Mouse (Mus musculus): ENCODE measurements around the gene Frs3. TPM values are rescaled to one million over a fixed set of nuclear protein-coding genes. Genes with fewer than 3 reads are reported as not detected.

Gene Frs3
- polyA plus RNA-seq, 1 experiment from 2014 or later: 5.1 TPM

GRCm38 (mm10) chr17:47748791-47749553 lies 60.1 kb downstream of the Frs3 start:
- peak; percentile 90 for ATAC-seq (ENCODE audit: low read depth)
- no peaks in the 10 kb centered on the region for H3K36me3 ChIP-seq (ENCODE audit: control insufficient read depth, insufficient read depth, low read length)
- no peak overlapping the region for H3K4me2 ChIP-seq (ENCODE audit: low read depth, low read length)
- H3K27ac ChIP-seq (ENCODE audit: low read length): peak overlapping the region; percentile 25
- no peak overlapping the region for H3K4me3 ChIP-seq (ENCODE audit: low read length)
- WGBS: 40% methylated on average over 14 of the region's 14 CpGs
- H3K4me1 ChIP-seq (replicated peaks; ENCODE audit: control insufficient read depth, insufficient read depth, low read length): peaks cover 17% of the 10 kb centered on the region
- H3K9me3 ChIP-seq (ENCODE audit: control insufficient read depth, low read length): peaks cover 8% of the 10 kb centered on the region; the same call in 1 of the 2 replicates
- H3K27me3 ChIP-seq (ENCODE audit: control insufficient read depth, insufficient read depth, low read depth, low read length): no peaks in the 10 kb centered on the region
- 0 out of 2 replicates have a peak overlapping the region, but pooled peaks have one; percentile 20 for H3K9ac ChIP-seq (ENCODE audit: low read length)

- Histone ChIP-seq H3K9ac (ENCODE audit: low read length) (no peak overlapping the region), H3K9me3 (ENCODE audit: control insufficient read depth, low read length) (peaks cover 7% of the 10 kb centered on the region; the same call in 1 of the 2 replicates), H3K4me2 (ENCODE audit: low read depth, low read length) (no peak overlapping the region), H3K4me3 (ENCODE audit: low read length) (no peak overlapping the region), H3K4me1 (replicated peaks; ENCODE audit: control insufficient read depth, insufficient read depth, low read length) (peaks cover 20% of the 10 kb centered on the region), H3K36me3 (ENCODE audit: control insufficient read depth, insufficient read depth, low read length) (no peaks in the 10 kb centered on the region), H3K27me3 (ENCODE audit: control insufficient read depth, insufficient read depth, low read depth, low read length) (no peaks in the 10 kb centered on the region), H3K27ac (ENCODE audit: low read length) (peak overlapping the region; percentile 25; the same call in 1 of the 2 replicates)
- WGBS: 79% methylated on average over 3 of the region's 3 CpGs
- no peak for ATAC-seq (ENCODE audit: low read depth)
These were observed 60.8 kb downstream of the Frs3 start for GRCm38 (mm10) chr17:47749626-47750025.

DNA sequence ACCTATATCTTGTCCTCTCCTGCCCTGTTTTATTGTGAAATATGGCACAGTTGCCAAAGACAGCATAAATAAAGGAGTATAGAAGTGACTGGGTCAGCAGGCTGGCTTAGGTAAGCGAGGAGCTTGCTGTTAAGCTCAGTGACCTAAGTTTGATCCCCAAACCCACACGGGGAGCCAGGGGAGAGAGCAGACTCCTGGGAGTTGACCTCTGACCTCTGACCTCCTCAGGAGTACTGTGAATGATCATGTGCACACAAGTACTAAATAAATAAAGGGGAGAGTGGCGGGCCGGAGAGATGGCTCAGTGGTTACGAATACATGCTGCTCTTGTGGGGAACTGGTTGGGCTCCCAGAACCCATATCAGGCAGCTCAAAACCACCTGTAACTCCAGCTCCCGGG lies 61.3 kb downstream of the Frs3 start:
- Histone ChIP-seq H3K9ac (ENCODE audit: low read length) (no peak overlapping the region), H3K27ac (ENCODE audit: low read length) (no peak overlapping the region), H3K4me1 (replicated peaks; ENCODE audit: control insufficient read depth, insufficient read depth, low read length) (peaks cover 20% of the 10 kb centered on the region), H3K27me3 (ENCODE audit: control insufficient read depth, insufficient read depth, low read depth, low read length) (no peaks in the 10 kb centered on the region), H3K9me3 (ENCODE audit: control insufficient read depth, low read length) (0 out of 2 replicates have a peak, but pooled peaks cover 3% of the 10 kb centered on the region), H3K36me3 (ENCODE audit: control insufficient read depth, insufficient read depth, low read length) (no peaks in the 10 kb centered on the region), H3K4me3 (ENCODE audit: low read length) (no peak overlapping the region), H3K4me2 (ENCODE audit: low read depth, low read length) (no peak overlapping the region)
- no peak for ATAC-seq (ENCODE audit: low read depth)
- WGBS: 51% methylated on average over 6 of the region's 6 CpGs

DNA sequence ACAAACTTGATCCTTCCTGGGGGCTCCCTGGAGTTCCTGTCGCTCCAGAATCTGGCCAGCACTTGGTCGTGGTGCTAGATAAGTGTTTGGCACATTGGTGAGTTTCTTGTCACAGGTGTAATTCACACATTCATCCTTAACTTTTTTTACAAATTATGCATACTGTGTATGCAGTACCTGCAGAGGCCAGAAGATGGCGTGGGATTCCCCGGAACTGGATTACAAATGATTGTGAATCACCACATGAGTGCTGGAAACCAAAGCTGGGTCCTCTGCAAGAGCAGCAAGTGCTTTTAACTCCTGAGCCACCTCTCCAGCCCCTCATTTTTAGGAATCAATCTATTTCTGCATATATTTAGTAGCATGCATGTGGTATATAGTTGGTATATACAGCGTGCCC lies 63.0 kb downstream of the Frs3 start:
- Histone ChIP-seq H3K4me2 (ENCODE audit: low read depth, low read length) (no peak overlapping the region), H3K4me3 (ENCODE audit: low read length) (no peak overlapping the region), H3K27me3 (ENCODE audit: control insufficient read depth, insufficient read depth, low read depth, low read length) (no peaks in the 10 kb centered on the region), H3K27ac (ENCODE audit: low read length) (no peak overlapping the region), H3K36me3 (ENCODE audit: control insufficient read depth, insufficient read depth, low read length) (no peaks in the 10 kb centered on the region), H3K9me3 (ENCODE audit: control insufficient read depth, low read length) (0 out of 2 replicates have a peak, but pooled peaks cover 3% of the 10 kb centered on the region), H3K9ac (ENCODE audit: low read length) (no peak overlapping the region), H3K4me1 (replicated peaks; ENCODE audit: control insufficient read depth, insufficient read depth, low read length) (peaks cover 20% of the 10 kb centered on the region)
- WGBS: 64% methylated on average over 5 of the region's 5 CpGs
- no peak for ATAC-seq (ENCODE audit: low read depth)

DNA sequence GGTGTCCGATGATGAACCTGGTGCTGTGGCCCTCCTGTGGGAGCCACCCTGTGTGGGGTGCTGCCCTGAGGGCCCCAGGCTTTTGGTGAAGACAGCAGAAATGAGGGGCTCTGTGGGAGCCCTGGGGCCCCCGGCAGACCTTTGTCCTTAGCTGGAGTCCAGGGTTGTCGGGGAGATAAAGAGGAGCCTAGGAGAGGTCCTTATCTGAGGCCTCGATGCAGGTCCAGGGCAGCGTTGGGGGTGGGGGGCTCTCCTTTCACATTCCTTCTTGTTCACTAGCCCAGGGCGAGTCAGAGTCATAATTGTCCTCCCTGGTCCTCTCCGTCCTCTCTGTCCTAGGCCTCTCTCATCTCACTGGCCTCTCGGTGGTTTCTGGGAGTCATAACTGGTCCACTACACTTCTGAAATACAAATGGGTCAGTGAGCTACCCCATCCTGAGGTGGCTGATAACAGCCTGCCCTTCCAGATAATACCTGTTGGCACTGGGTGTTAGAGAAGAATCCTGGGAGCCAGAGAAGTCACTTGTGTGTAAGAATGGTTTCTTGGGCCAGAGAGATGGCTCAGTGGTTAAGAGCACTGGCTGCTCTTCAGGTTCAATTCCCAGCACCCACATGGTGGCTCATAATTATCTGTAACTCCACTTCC lies 64.4 kb downstream of the Frs3 start:
- Histone ChIP-seq H3K9me3 (ENCODE audit: control insufficient read depth, low read length) (0 out of 2 replicates have a peak, but pooled peaks cover 3% of the 10 kb centered on the region), H3K27ac (ENCODE audit: low read length) (no peak overlapping the region), H3K4me2 (ENCODE audit: low read depth, low read length) (no peak overlapping the region), H3K27me3 (ENCODE audit: control insufficient read depth, insufficient read depth, low read depth, low read length) (no peaks in the 10 kb centered on the region), H3K9ac (ENCODE audit: low read length) (no peak overlapping the region), H3K36me3 (ENCODE audit: control insufficient read depth, insufficient read depth, low read length) (no peaks in the 10 kb centered on the region), H3K4me3 (ENCODE audit: low read length) (no peak overlapping the region), H3K4me1 (replicated peaks; ENCODE audit: control insufficient read depth, insufficient read depth, low read length) (peaks cover 17% of the 10 kb centered on the region)
- ATAC-seq (ENCODE audit: low read depth): no peak
- WGBS: 46% methylated on average over 8 of the region's 8 CpGs

Other genes with a start within 250 kb of the Frs3 start
- gene Taf8, start 186.7 kb upstream of the Frs3 start, polyA plus RNA-seq (2015; fragmentation: Nextera tagmentation; extraction: Ambion mirVana): 30.5 and 30.9 TPM in 2 replicates
- 258 and 277 TPM in 2 replicates for gene Ccnd3, start 184.0 kb upstream of the Frs3 start, polyA plus RNA-seq (2015; fragmentation: Nextera tagmentation; extraction: Ambion mirVana)
- gene Bysl, start 77.5 kb upstream of the Frs3 start, polyA plus RNA-seq (2015; fragmentation: Nextera tagmentation; extraction: Ambion mirVana): 17.0 and 19.4 TPM in 2 replicates
- 50.1 and 51.6 TPM in 2 replicates for gene Med20, start 77.4 kb upstream of the Frs3 start, polyA plus RNA-seq (2015; fragmentation: Nextera tagmentation; extraction: Ambion mirVana)
- gene Gm20517, start 77.4 kb upstream of the Frs3 start, polyA plus RNA-seq (2015; fragmentation: Nextera tagmentation; extraction: Ambion mirVana): 1.8 and 2.2 TPM in 2 replicates
- gene Usp49, start 58.3 kb upstream of the Frs3 start, polyA plus RNA-seq (2015; fragmentation: Nextera tagmentation; extraction: Ambion mirVana): 2.5 and 2.6 TPM in 2 replicates
- gene Tomm6, start 644 bp upstream of the Frs3 start, polyA plus RNA-seq (2015; fragmentation: Nextera tagmentation; extraction: Ambion mirVana): 389 and 399 TPM in 2 replicates
- gene Gm21981, start 5.4 kb downstream of the Frs3 start, polyA plus RNA-seq (2015; fragmentation: Nextera tagmentation; extraction: Ambion mirVana): 0.26 and 0.41 TPM in 2 replicates
- 0.69 and 0.88 TPM in 2 replicates for gene Prickle4, start 5.7 kb downstream of the Frs3 start, polyA plus RNA-seq (2015; fragmentation: Nextera tagmentation; extraction: Ambion mirVana)
- 22.5 and 26.8 TPM in 2 replicates for gene Pgc, start 37.8 kb downstream of the Frs3 start, polyA plus RNA-seq (2015; fragmentation: Nextera tagmentation; extraction: Ambion mirVana)
- gene Tfeb, start 48.0 kb downstream of the Frs3 start, polyA plus RNA-seq (2015; fragmentation: Nextera tagmentation; extraction: Ambion mirVana): 13.1 and 13.7 TPM in 2 replicates
- gene Mdfi, start 145.7 kb downstream of the Frs3 start, polyA plus RNA-seq (2015; fragmentation: Nextera tagmentation; extraction: Ambion mirVana): 18.1 and 22.1 TPM in 2 replicates
- gene Foxp4, start 235.6 kb downstream of the Frs3 start, polyA plus RNA-seq (2015; fragmentation: Nextera tagmentation; extraction: Ambion mirVana): 13.6 and 14.6 TPM in 2 replicates